Comparison of ENCODE assay signal across 8 mouse cellular contexts in the genomic region with DNA sequence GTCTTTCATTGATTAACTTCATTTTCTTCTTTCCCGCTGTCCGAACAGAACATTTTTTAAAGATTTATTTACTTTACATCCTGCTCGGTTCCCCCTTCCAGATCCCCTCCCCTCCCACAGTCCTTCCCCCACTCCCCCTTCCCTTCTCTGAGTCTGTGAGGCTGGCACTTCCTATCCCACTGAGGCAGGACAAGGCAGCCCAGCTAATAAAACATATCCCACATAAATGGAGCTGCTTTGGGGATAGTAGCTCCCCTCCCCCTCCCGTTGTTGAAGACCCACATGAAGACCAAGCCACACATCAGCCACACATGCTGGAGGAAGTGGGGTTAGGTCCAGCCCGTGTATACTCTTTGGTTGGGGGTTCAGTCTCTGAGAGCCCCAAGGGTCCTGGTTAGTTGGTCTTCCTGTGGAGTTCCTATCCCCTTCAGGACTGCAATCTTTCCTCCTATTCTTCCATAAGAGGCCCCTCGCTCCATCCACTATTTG. TPM values are rescaled to one million over a fixed set of nuclear protein-coding genes. Genes with fewer than 3 reads are reported as not detected.
DNase-seq lines count a peak whose midpoint lies in the region; ATAC-seq and TF ChIP-seq lines count a peak whose summit lies in the region.

No protein-coding gene starts in this region.

- no peak for TF ChIP-seq CTCF in midbrain, postnatal 0 days (IDR thresholded peaks at IDR 0.05)

- DNase-seq in kidney, adult 18-20 months = no peak
- DNase-seq in intestine, embryonic 14.5 days (ENCODE audit: low spot score) = no peak
- no peak for DNase-seq in midbrain, postnatal 0 days (ENCODE audit: low spot score)
- DNase-seq in layer of hippocampus, adult 8-10 months (ENCODE audit: low spot score in 2 of 2) = no peak

- peaks cover 9% of the 10 kb centered on the region; the same call in 1 of the 2 replicates for H3K4me1 ChIP-seq in kidney, embryonic 16.5 days (ENCODE audit: insufficient read depth, low read length)
- H3K4me1 ChIP-seq in embryonic facial prominence, embryonic 13.5 days = peaks cover 10% of the 10 kb centered on the region; the same call in 1 of the 2 replicates
- H3K4me1 ChIP-seq in intestine, embryonic 14.5 days (replicated peaks; ENCODE audit: control insufficient read depth, insufficient read depth, low read length) = no peaks in the 10 kb centered on the region; the same call in 1 of the 2 replicates
- no peaks in the 10 kb centered on the region for H3K4me1 ChIP-seq in midbrain, postnatal 0 days (ENCODE audit: insufficient read depth, low read length)

- H3K27ac ChIP-seq in kidney, embryonic 16.5 days (ENCODE audit: low read length) = no peak overlapping the region
- peak overlapping the region; percentile 85; the same call in 1 of the 2 replicates for H3K27ac ChIP-seq in embryonic facial prominence, embryonic 13.5 days
- peak overlapping the region; percentile 82 for H3K27ac ChIP-seq in intestine, embryonic 14.5 days (ENCODE audit: low read depth)
- H3K27ac ChIP-seq in midbrain, postnatal 0 days (ENCODE audit: low read depth, low read length) = peak overlapping the region; percentile 78; the same call in 1 of the 2 replicates

- H3K9ac ChIP-seq in kidney, embryonic 16.5 days (replicated peaks; ENCODE audit: low read length) = peak overlapping the region; percentile 92
- H3K9ac ChIP-seq in embryonic facial prominence, embryonic 13.5 days = peak overlapping the region; percentile 94
- peak overlapping the region; percentile 75 for H3K9ac ChIP-seq in intestine, embryonic 14.5 days (ENCODE audit: low read length)
- peak overlapping the region; percentile 93 for H3K9ac ChIP-seq in midbrain, postnatal 0 days (replicated peaks; ENCODE audit: low read length, poor library complexity, severe bottlenecking)

- H3K36me3 ChIP-seq in kidney, embryonic 16.5 days (ENCODE audit: insufficient read depth, low read length) = no peaks in the 10 kb centered on the region
- no peaks in the 10 kb centered on the region for H3K36me3 ChIP-seq in embryonic facial prominence, embryonic 13.5 days
- H3K36me3 ChIP-seq in intestine, embryonic 14.5 days (ENCODE audit: control insufficient read depth, insufficient read depth, low read length) = no peaks in the 10 kb centered on the region
- no peaks in the 10 kb centered on the region for H3K36me3 ChIP-seq in midbrain, postnatal 0 days (ENCODE audit: insufficient read depth, low read length)

- peak; percentile 33 for ATAC-seq in kidney, embryonic 16.5 days (ENCODE audit: low FRiP score, low TSS enrichment)
- ATAC-seq in embryonic facial prominence, embryonic 13.5 days (ENCODE audit: insufficient number of reproducible peaks, insufficient read depth, low FRiP score, low TSS enrichment, low read depth) = no peak; the same call in 1 of the 2 replicates
- ATAC-seq in intestine, embryonic 14.5 days (replicated peaks; ENCODE audit: low FRiP score, low TSS enrichment, low read depth) = no peak
- ATAC-seq in midbrain, postnatal 0 days (ENCODE audit: low FRiP score) = peak; percentile 24; the same call in 1 of the 2 replicates
- no peak for ATAC-seq in frontal cortex, adult (ENCODE audit: low TSS enrichment)
- ATAC-seq in inflammation-experienced regulatory T-cells, adult 6 months = no peak

- H3K9me3 ChIP-seq in kidney, embryonic 16.5 days (ENCODE audit: low read length) = no peaks in the 10 kb centered on the region
- no peaks in the 10 kb centered on the region for H3K9me3 ChIP-seq in embryonic facial prominence, embryonic 13.5 days
- no peaks in the 10 kb centered on the region for H3K9me3 ChIP-seq in intestine, embryonic 14.5 days (ENCODE audit: control insufficient read depth, low read length)
- H3K9me3 ChIP-seq in midbrain, postnatal 0 days (ENCODE audit: low read length) = no peaks in the 10 kb centered on the region

- H3K4me3 ChIP-seq in kidney, embryonic 16.5 days (ENCODE audit: low read length) = peak overlapping the region; percentile 71
- H3K4me3 ChIP-seq in embryonic facial prominence, embryonic 13.5 days = peak overlapping the region; percentile 89
- H3K4me3 ChIP-seq in intestine, embryonic 14.5 days (ENCODE audit: low read depth, low read length) = peak overlapping the region; percentile 81
- H3K4me3 ChIP-seq in midbrain, postnatal 0 days (ENCODE audit: low read depth, low read length) = peak overlapping the region; percentile 92

- no peaks in the 10 kb centered on the region for H3K27me3 ChIP-seq in kidney, embryonic 16.5 days (ENCODE audit: insufficient read depth, low read length)
- H3K27me3 ChIP-seq in embryonic facial prominence, embryonic 13.5 days = no peaks in the 10 kb centered on the region
- no peaks in the 10 kb centered on the region for H3K27me3 ChIP-seq in intestine, embryonic 14.5 days (replicated peaks; ENCODE audit: control insufficient read depth, insufficient read depth, low read length)
- no peaks in the 10 kb centered on the region for H3K27me3 ChIP-seq in midbrain, postnatal 0 days (ENCODE audit: insufficient read depth, low read length)

- 47% methylated on average over 6 of the region's 6 CpGs for WGBS in kidney, embryonic 16.5 days
- WGBS in embryonic facial prominence, embryonic 13.5 days = 62% methylated on average over 6 of the region's 6 CpGs
- WGBS in intestine, embryonic 14.5 days = 49% methylated on average over 6 of the region's 6 CpGs
- 66% methylated on average over 6 of the region's 6 CpGs for WGBS in midbrain, postnatal 0 days

- H3K4me2 ChIP-seq in kidney, embryonic 16.5 days (replicated peaks; ENCODE audit: low read depth, low read length) = peak overlapping the region; percentile 61
- peak overlapping the region; percentile 64 for H3K4me2 ChIP-seq in embryonic facial prominence, embryonic 13.5 days
- peak overlapping the region; percentile 73 for H3K4me2 ChIP-seq in intestine, embryonic 14.5 days (ENCODE audit: low read length)
- H3K4me2 ChIP-seq in midbrain, postnatal 0 days (ENCODE audit: low read depth, low read length, poor library complexity, severe bottlenecking) = peak overlapping the region; percentile 69

RNA-seq across cellular contexts. Expression of gene Fam135a, which starts 0.8 kb away (rescaled TPM):
- polyA plus RNA-seq in kidney, embryonic 16.5 days (2015; fragmentation: Nextera tagmentation; extraction: Ambion mirVana) = 26.0 and 31.3 TPM in 2 replicates
- polyA plus RNA-seq in embryonic facial prominence, embryonic 13.5 days (2015; fragmentation: Nextera tagmentation; extraction: Ambion mirVana) = 40.7 and 45.1 TPM in 2 replicates
- 36.4 and 39.9 TPM in 2 replicates for polyA plus RNA-seq in intestine, embryonic 14.5 days (2014; fragmentation: Nextera tagmentation; extraction: Ambion mirVana)
- 38.0 and 44.4 TPM in 2 replicates for total RNA-seq in midbrain, postnatal 0 days (2014; rRNA removed)
- 19.8 and 22.0 TPM in 2 replicates for polyA plus RNA-seq in midbrain, postnatal 0 days (2015; fragmentation: Nextera tagmentation; extraction: Ambion mirVana)
- total RNA-seq in layer of hippocampus, adult 8-10 months (2022) = 10 to 100 TPM; 27.1 to 31.8 (median 29.4) TPM
- 1 to 10 TPM in 1 of 3 experiments, under 1 TPM in 2; 0.13 to 1.6 (median 0.42) TPM for polyA plus RNA-seq in inflammation-experienced regulatory T-cells, adult 6 months (2017; shearing (Covaris generic))

Comparison
In these comparisons a context has a peak if more than half of its experiments do, and no peak if none do; other contexts are left out.
1. ATAC-seq: peak in kidney, embryonic 16.5 days (single experiment) and midbrain, postnatal 0 days (single experiment); none in embryonic facial prominence, embryonic 13.5 days (single experiment), intestine, embryonic 14.5 days (single experiment), frontal cortex, adult (single experiment) and inflammation-experienced regulatory T-cells, adult 6 months (single experiment).
2. Peak in every context shown above with its lines, with median percentiles within 50 percentile points of each other: H3K4me2 ChIP-seq, H3K4me3 ChIP-seq and H3K9ac ChIP-seq.